Mouse (Mus musculus): ENCODE data around the gene Nckap5. TPM values are rescaled to one million over a fixed set of nuclear protein-coding genes. Genes with fewer than 3 reads are reported as not detected.
A peak's percentile ranks its signal among the peaks of the same experiment; 100 is the strongest.
"Not testable (repeated sequence)": the region's sequence is repeated elsewhere in the genome, so short reads cannot be mapped to it uniquely, and the experiment has no call there.

Nckap5 gene
- polyA plus RNA-seq, 1 experiment from 2014 or later: 6.9 TPM

- H3K4me1 ChIP-seq: no peaks in the 10 kb centered on the region
- H3K4me3 ChIP-seq: no peak overlapping the region
- H3K36me3 ChIP-seq (replicated peaks): 0 out of 2 replicates have a peak, but pooled peaks cover 2% of the 10 kb centered on the region
- H3K27ac ChIP-seq (replicated peaks): no peak overlapping the region
- no peak for DNase-seq (ENCODE audit: low spot score)
- no peaks in the 10 kb centered on the region for H3K9me3 ChIP-seq
- WGBS: 62% methylated on average over 10 of the region's 10 CpGs
- H3K27me3 ChIP-seq (replicated peaks; ENCODE audit: low read depth, poor library complexity, severe bottlenecking): no peaks in the 10 kb centered on the region
Observed at GRCm38 (mm10) chr1:126022959-126023358, 807.6 kb downstream of the Nckap5 start.

- not testable (repeated sequence) for H3K4me3 ChIP-seq; DNase-seq (ENCODE audit: low spot score); H3K27ac ChIP-seq (replicated peaks); H3K27me3 ChIP-seq (replicated peaks; ENCODE audit: low read depth, poor library complexity, severe bottlenecking); H3K9me3 ChIP-seq; H3K36me3 ChIP-seq (replicated peaks); H3K4me1 ChIP-seq
- WGBS: 79% methylated on average over 6 of the region's 6 CpGs
Observed at GRCm38 (mm10) chr1:126018654-126019053, 811.9 kb downstream of the Nckap5 start.

- H3K4me1 ChIP-seq: no peaks in the 10 kb centered on the region
- 82% methylated on average over 5 of the region's 5 CpGs for WGBS
- no peaks in the 10 kb centered on the region for H3K36me3 ChIP-seq (replicated peaks)
- no peak for DNase-seq (ENCODE audit: low spot score)
- no peak overlapping the region for H3K4me3 ChIP-seq
- no peaks in the 10 kb centered on the region for H3K9me3 ChIP-seq
- H3K27me3 ChIP-seq (replicated peaks; ENCODE audit: low read depth, poor library complexity, severe bottlenecking): no peaks in the 10 kb centered on the region
- no peak overlapping the region for H3K27ac ChIP-seq (replicated peaks)
Observed at GRCm38 (mm10) chr1:126011661-126012091, 818.9 kb downstream of the Nckap5 start.

- no peak for DNase-seq (ENCODE audit: low spot score)
- Histone ChIP-seq H3K36me3 (replicated peaks) (no peaks in the 10 kb centered on the region), H3K27me3 (replicated peaks; ENCODE audit: low read depth, poor library complexity, severe bottlenecking) (no peaks in the 10 kb centered on the region), H3K9me3 (no peaks in the 10 kb centered on the region), H3K4me1 (no peaks in the 10 kb centered on the region), H3K27ac (replicated peaks) (no peak overlapping the region), H3K4me3 (no peak overlapping the region)
- 92% methylated on average over 4 of the region's 4 CpGs for WGBS
Observed at GRCm38 (mm10) chr1:126007571-126007970, 823.0 kb downstream of the Nckap5 start.

GRCm38 (mm10) chr1:126005672-126006071 lies 824.9 kb downstream of the Nckap5 start:
- no peak for DNase-seq (ENCODE audit: low spot score)
- no peaks in the 10 kb centered on the region for H3K4me1 ChIP-seq
- 81% methylated on average over 5 of the region's 5 CpGs for WGBS
- no peaks in the 10 kb centered on the region for H3K36me3 ChIP-seq (replicated peaks)
- no peaks in the 10 kb centered on the region for H3K9me3 ChIP-seq
- no peak overlapping the region for H3K27ac ChIP-seq (replicated peaks)
- no peak overlapping the region for H3K4me3 ChIP-seq
- no peaks in the 10 kb centered on the region for H3K27me3 ChIP-seq (replicated peaks; ENCODE audit: low read depth, poor library complexity, severe bottlenecking)

- peak overlapping the region; percentile 35; the same call in 1 of the 2 replicates for H3K27ac ChIP-seq (replicated peaks)
- H3K27me3 ChIP-seq (replicated peaks; ENCODE audit: low read depth, poor library complexity, severe bottlenecking): no peaks in the 10 kb centered on the region
- no peaks in the 10 kb centered on the region for H3K9me3 ChIP-seq
- H3K36me3 ChIP-seq (replicated peaks): no peaks in the 10 kb centered on the region
- peaks cover 8% of the 10 kb centered on the region for H3K4me1 ChIP-seq
- DNase-seq (ENCODE audit: low spot score): peak; percentile 31
- H3K4me3 ChIP-seq: no peak overlapping the region
- WGBS: 49% methylated on average over 3 of the region's 3 CpGs
Observed at GRCm38 (mm10) chr1:125996540-125996939, 834.1 kb downstream of the Nckap5 start.

- no peaks in the 10 kb centered on the region for H3K9me3 ChIP-seq
- 90% methylated on average over 3 of the region's 3 CpGs for WGBS
- H3K36me3 ChIP-seq (replicated peaks): no peaks in the 10 kb centered on the region
- no peaks in the 10 kb centered on the region for H3K27me3 ChIP-seq (replicated peaks; ENCODE audit: low read depth, poor library complexity, severe bottlenecking)
- H3K4me1 ChIP-seq: 0 out of 2 replicates have a peak, but pooled peaks cover 4% of the 10 kb centered on the region
- no peak for DNase-seq (ENCODE audit: low spot score)
- no peak overlapping the region for H3K27ac ChIP-seq (replicated peaks)
- H3K4me3 ChIP-seq: no peak overlapping the region
Observed at GRCm38 (mm10) chr1:125987803-125988202, 842.8 kb downstream of the Nckap5 start.

- Histone ChIP-seq H3K4me3 (no peak overlapping the region), H3K27ac (replicated peaks) (no peak overlapping the region), H3K9me3 (no peaks in the 10 kb centered on the region), H3K27me3 (replicated peaks; ENCODE audit: low read depth, poor library complexity, severe bottlenecking) (no peaks in the 10 kb centered on the region), H3K4me1 (no peaks in the 10 kb centered on the region), H3K36me3 (replicated peaks) (no peaks in the 10 kb centered on the region)
- WGBS: 59% methylated on average over 2 of the region's 2 CpGs
- DNase-seq (ENCODE audit: low spot score): no peak
Observed at GRCm38 (mm10) chr1:125984570-125984969, 846.0 kb downstream of the Nckap5 start.

- no peaks in the 10 kb centered on the region for H3K27me3 ChIP-seq (replicated peaks; ENCODE audit: low read depth, poor library complexity, severe bottlenecking)
- no peaks in the 10 kb centered on the region for H3K9me3 ChIP-seq
- no peak for DNase-seq (ENCODE audit: low spot score)
- H3K4me3 ChIP-seq: no peak overlapping the region
- WGBS: 82% methylated on average over 3 of the region's 3 CpGs
- H3K27ac ChIP-seq (replicated peaks): no peak overlapping the region
- H3K36me3 ChIP-seq (replicated peaks): no peaks in the 10 kb centered on the region
- H3K4me1 ChIP-seq: no peaks in the 10 kb centered on the region
Observed at GRCm38 (mm10) chr1:125974649-125975048, 856.0 kb downstream of the Nckap5 start.

GRCm38 (mm10) chr1:125971933-125972332 lies 858.7 kb downstream of the Nckap5 start:
- H3K9me3 ChIP-seq: no peaks in the 10 kb centered on the region
- H3K27me3 ChIP-seq (replicated peaks; ENCODE audit: low read depth, poor library complexity, severe bottlenecking): no peaks in the 10 kb centered on the region
- H3K36me3 ChIP-seq (replicated peaks): no peaks in the 10 kb centered on the region
- no peak for DNase-seq (ENCODE audit: low spot score)
- H3K4me1 ChIP-seq: peaks cover 7% of the 10 kb centered on the region
- no peak overlapping the region for H3K4me3 ChIP-seq
- no peak overlapping the region for H3K27ac ChIP-seq (replicated peaks)
- WGBS: 54% methylated on average over 6 of the region's 6 CpGs

- no peak overlapping the region for H3K27ac ChIP-seq (replicated peaks)
- WGBS: 79% methylated on average over 6 of the region's 6 CpGs
- no peak for DNase-seq (ENCODE audit: low spot score)
- H3K27me3 ChIP-seq (replicated peaks; ENCODE audit: low read depth, poor library complexity, severe bottlenecking): no peaks in the 10 kb centered on the region
- H3K4me3 ChIP-seq: no peak overlapping the region
- H3K4me1 ChIP-seq: peaks cover 10% of the 10 kb centered on the region
- H3K36me3 ChIP-seq (replicated peaks): no peaks in the 10 kb centered on the region
- no peaks in the 10 kb centered on the region for H3K9me3 ChIP-seq
Observed at GRCm38 (mm10) chr1:125967671-125968070, 862.9 kb downstream of the Nckap5 start.

GRCm38 (mm10) chr1:125951026-125951425 lies 879.6 kb downstream of the Nckap5 start:
- Histone ChIP-seq H3K27ac (replicated peaks) (no peak overlapping the region), H3K9me3 (no peaks in the 10 kb centered on the region), H3K27me3 (replicated peaks; ENCODE audit: low read depth, poor library complexity, severe bottlenecking) (no peaks in the 10 kb centered on the region), H3K36me3 (replicated peaks) (no peaks in the 10 kb centered on the region), H3K4me3 (no peak overlapping the region), H3K4me1 (no peaks in the 10 kb centered on the region)
- 85% methylated on average over 3 of the region's 3 CpGs for WGBS
- no peak for DNase-seq (ENCODE audit: low spot score)

- H3K4me3 ChIP-seq: no peak overlapping the region
- H3K9me3 ChIP-seq: no peaks in the 10 kb centered on the region
- H3K27ac ChIP-seq (replicated peaks): no peak overlapping the region
- 87% methylated on average over 6 of the region's 6 CpGs for WGBS
- H3K36me3 ChIP-seq (replicated peaks): no peaks in the 10 kb centered on the region
- DNase-seq (ENCODE audit: low spot score): no peak
- no peaks in the 10 kb centered on the region for H3K27me3 ChIP-seq (replicated peaks; ENCODE audit: low read depth, poor library complexity, severe bottlenecking)
- no peaks in the 10 kb centered on the region for H3K4me1 ChIP-seq
Observed at GRCm38 (mm10) chr1:125949076-125949475, 881.5 kb downstream of the Nckap5 start.

- 82% methylated on average over 9 of the region's 9 CpGs for WGBS
- H3K4me1 ChIP-seq: no peaks in the 10 kb centered on the region
- no peak overlapping the region for H3K4me3 ChIP-seq
- no peaks in the 10 kb centered on the region for H3K9me3 ChIP-seq
- no peak overlapping the region for H3K27ac ChIP-seq (replicated peaks)
- no peaks in the 10 kb centered on the region for H3K36me3 ChIP-seq (replicated peaks)
- no peaks in the 10 kb centered on the region for H3K27me3 ChIP-seq (replicated peaks; ENCODE audit: low read depth, poor library complexity, severe bottlenecking)
- DNase-seq (ENCODE audit: low spot score): no peak
Observed at GRCm38 (mm10) chr1:125945136-125945535, 885.5 kb downstream of the Nckap5 start.
